Mouse (Mus musculus): ENCODE measurements around the gene Trim65. TPM values are rescaled to one million over a fixed set of nuclear protein-coding genes. Genes with fewer than 3 reads are reported as not detected.

Trim65 gene
- 1.9 and 2.3 TPM in 2 replicates for polyA plus RNA-seq (2015; fragmentation: Nextera tagmentation; extraction: Ambion mirVana)

GRCm38 (mm10) chr11:116130488-116131205 lies at the start of gene Trim65:
Trim65 (minus strand) TSS chr11:116131128.
- H3K9me3 ChIP-seq: no peaks in the 10 kb centered on the region
- peak; percentile 87 for ATAC-seq (ENCODE audit: low FRiP score)
- WGBS: under 1% methylated on average over 69 of the region's 69 CpGs
- peak within 1 kb of the TSS; percentile 93 for H3K27ac ChIP-seq
- H3K27me3 ChIP-seq: 0 out of 2 replicates have a peak, but pooled peaks cover 3% of the 10 kb centered on the region
- H3K9ac ChIP-seq: peak within 1 kb of the TSS; percentile 82
- H3K36me3 ChIP-seq: peaks cover 48% of the 10 kb centered on the region
- H3K4me2 ChIP-seq: peak within 1 kb of the TSS; percentile 71
- peaks cover 38% of the 10 kb centered on the region for H3K4me1 ChIP-seq (replicated peaks)
- peak within 1 kb of the TSS; percentile 55 for H3K4me3 ChIP-seq

GRCm38 (mm10) chr11:116178411-116179121 lies 47.6 kb upstream of the Trim65 start:
- Histone ChIP-seq H3K9ac (no peak overlapping the region), H3K4me3 (no peak overlapping the region), H3K27ac (no peak overlapping the region), H3K4me1 (replicated peaks) (no peaks in the 10 kb centered on the region), H3K27me3 (no peaks in the 10 kb centered on the region), H3K36me3 (peaks cover 95% of the 10 kb centered on the region), H3K9me3 (no peaks in the 10 kb centered on the region), H3K4me2 (no peak overlapping the region)
- 91% methylated on average over 20 of the region's 20 CpGs for WGBS
- no peak for ATAC-seq (ENCODE audit: low FRiP score)

GRCm38 (mm10) chr11:116176010-116176409 lies 45.1 kb upstream of the Trim65 start:
- peaks cover 96% of the 10 kb centered on the region for H3K36me3 ChIP-seq
- H3K9ac ChIP-seq: no peak overlapping the region
- no peak overlapping the region for H3K27ac ChIP-seq
- ATAC-seq (ENCODE audit: low FRiP score): no peak
- H3K4me1 ChIP-seq (replicated peaks): no peaks in the 10 kb centered on the region
- 84% methylated on average over 7 of the region's 7 CpGs for WGBS
- H3K4me2 ChIP-seq: no peak overlapping the region
- H3K9me3 ChIP-seq: no peaks in the 10 kb centered on the region
- H3K4me3 ChIP-seq: no peak overlapping the region
- H3K27me3 ChIP-seq: no peaks in the 10 kb centered on the region

GRCm38 (mm10) chr11:116174775-116175448 lies 44.0 kb upstream of the Trim65 start:
- 93% methylated on average over 22 of the region's 22 CpGs for WGBS
- H3K27ac ChIP-seq: no peak overlapping the region
- no peak for ATAC-seq (ENCODE audit: low FRiP score)
- peaks cover 90% of the 10 kb centered on the region for H3K36me3 ChIP-seq
- no peak overlapping the region for H3K9ac ChIP-seq
- no peaks in the 10 kb centered on the region for H3K9me3 ChIP-seq
- H3K4me2 ChIP-seq: no peak overlapping the region
- H3K27me3 ChIP-seq: no peaks in the 10 kb centered on the region
- H3K4me3 ChIP-seq: no peak overlapping the region
- H3K4me1 ChIP-seq (replicated peaks): no peaks in the 10 kb centered on the region

DNA sequence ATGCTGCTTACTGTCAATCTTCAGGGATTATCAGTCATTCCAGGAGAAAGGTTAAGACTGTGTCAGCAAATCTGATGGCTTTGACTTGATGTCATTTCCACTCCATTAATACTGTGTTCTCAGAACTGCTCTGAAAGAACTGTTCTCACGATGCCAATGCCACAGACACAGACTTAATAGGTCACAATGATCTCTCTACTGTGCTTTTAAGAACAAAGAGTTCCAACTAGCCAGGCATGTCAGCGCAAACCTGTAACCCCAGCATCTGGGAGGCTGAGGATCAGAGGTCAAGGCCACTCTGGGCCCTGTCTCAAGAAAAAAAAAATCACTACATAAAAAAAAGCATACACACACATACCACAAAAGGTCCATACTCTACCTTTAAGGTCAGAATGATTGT lies 41.0 kb upstream of the Trim65 start:
- Histone ChIP-seq H3K9ac (0 out of 2 replicates have a peak overlapping the region, but pooled peaks have one; percentile 2), H3K4me3 (no peak overlapping the region), H3K9me3 (no peaks in the 10 kb centered on the region), H3K4me1 (replicated peaks) (peaks cover 10% of the 10 kb centered on the region), H3K4me2 (no peak overlapping the region), H3K36me3 (peaks cover 62% of the 10 kb centered on the region), H3K27ac (no peak overlapping the region), H3K27me3 (no peaks in the 10 kb centered on the region)
- no peak for ATAC-seq (ENCODE audit: low FRiP score)
- WGBS: 89% methylated on average over 2 of the region's 2 CpGs

DNA sequence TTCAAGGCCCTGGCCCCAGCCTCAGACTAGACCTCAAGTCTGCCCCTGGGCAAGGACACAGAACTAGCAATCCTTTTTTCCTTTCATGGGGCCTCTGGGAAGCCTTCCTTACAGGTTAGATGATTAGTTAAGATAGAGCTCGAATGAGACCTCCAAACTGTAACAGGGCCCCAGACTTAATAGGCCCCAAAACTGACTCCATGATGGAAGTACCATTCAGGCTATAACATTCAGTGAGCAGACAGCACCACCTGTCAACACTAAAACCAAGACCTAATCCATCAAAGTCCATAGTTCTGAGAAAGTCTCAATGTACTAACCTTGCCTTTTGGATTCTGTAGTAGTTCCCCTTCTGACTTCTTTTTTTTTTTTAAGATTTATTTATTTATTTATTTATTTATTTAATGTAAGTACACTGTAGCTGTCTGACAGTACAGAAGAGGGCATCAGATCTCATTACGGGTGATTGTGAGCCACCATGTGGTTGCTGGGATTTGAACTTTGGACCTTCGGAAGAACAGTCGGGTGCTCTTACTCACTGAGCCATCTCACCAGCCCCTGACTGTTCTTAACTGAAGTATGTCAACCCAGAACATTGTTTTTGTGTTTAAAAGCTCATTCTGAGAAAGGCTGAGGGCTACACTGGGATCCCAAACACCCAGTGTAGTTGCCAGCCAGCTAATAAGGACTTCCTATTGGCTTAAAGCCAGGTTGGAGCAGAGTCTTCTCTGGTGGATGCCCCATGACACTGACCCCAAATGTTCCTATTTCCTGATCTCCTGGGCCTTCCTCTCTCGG lies 39.3 kb upstream of the Trim65 start:
- Histone ChIP-seq H3K27ac (no peak overlapping the region), H3K36me3 (peaks cover 52% of the 10 kb centered on the region), H3K27me3 (no peaks in the 10 kb centered on the region), H3K4me2 (no peak overlapping the region), H3K4me1 (replicated peaks) (peaks cover 28% of the 10 kb centered on the region), H3K9me3 (no peaks in the 10 kb centered on the region), H3K4me3 (no peak overlapping the region), H3K9ac (no peak overlapping the region)
- 90% methylated on average over 5 of the region's 5 CpGs for WGBS
- ATAC-seq (ENCODE audit: low FRiP score): no peak

GRCm38 (mm10) chr11:116169214-116169613 lies 38.3 kb upstream of the Trim65 start:
- ATAC-seq (ENCODE audit: low FRiP score): no peak
- Histone ChIP-seq H3K27me3 (no peaks in the 10 kb centered on the region), H3K9ac (no peak overlapping the region), H3K27ac (no peak overlapping the region), H3K4me3 (no peak overlapping the region), H3K9me3 (no peaks in the 10 kb centered on the region), H3K36me3 (peaks cover 51% of the 10 kb centered on the region), H3K4me1 (replicated peaks) (peaks cover 28% of the 10 kb centered on the region), H3K4me2 (no peak overlapping the region)
- WGBS: 87% methylated on average over 3 of the region's 3 CpGs

- Histone ChIP-seq H3K4me2 (peak within 1 kb of the TSS; percentile 77), H3K9me3 (no peaks in the 10 kb centered on the region), H3K9ac (peak within 1 kb of the TSS; percentile 89), H3K27me3 (no peaks in the 10 kb centered on the region), H3K27ac (peak within 1 kb of the TSS; percentile 96), H3K4me3 (peak within 1 kb of the TSS; percentile 73), H3K36me3 (peaks cover 47% of the 10 kb centered on the region), H3K4me1 (replicated peaks) (peaks cover 35% of the 10 kb centered on the region)
- under 1% methylated on average over 40 of the region's 40 CpGs for WGBS
- peak; percentile 98 for ATAC-seq (ENCODE audit: low FRiP score)
Measured at GRCm38 (mm10) chr11:116167884-116168439, 37.0 kb upstream of the Trim65 start, which contains the start of gene Fbf1. Fbf1 (minus strand) TSS chr11:116168166.

DNA sequence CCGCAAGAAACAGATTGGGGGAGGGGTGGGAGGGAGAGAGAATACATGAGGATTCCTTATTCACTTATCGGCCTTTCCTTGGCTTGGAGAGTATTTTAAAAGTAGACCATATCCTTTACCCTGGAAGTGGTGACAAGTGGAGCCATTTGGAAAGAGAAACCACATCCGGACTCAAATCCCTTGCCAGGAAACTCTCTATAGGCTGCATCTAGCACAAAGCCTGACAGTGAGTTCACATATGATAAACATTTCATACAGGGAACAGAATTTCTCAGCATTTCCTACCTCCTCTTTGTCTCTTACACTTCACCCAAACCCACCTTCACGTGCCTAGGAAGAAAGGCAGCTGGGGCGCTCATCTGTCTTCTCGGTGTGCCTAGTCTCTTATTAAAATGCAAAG lies 36.3 kb upstream of the Trim65 start:
- ATAC-seq (ENCODE audit: low FRiP score): no peak
- Histone ChIP-seq H3K36me3 (peaks cover 41% of the 10 kb centered on the region), H3K4me3 (peak overlapping the region; percentile 73), H3K27ac (peak overlapping the region; percentile 96), H3K27me3 (no peaks in the 10 kb centered on the region), H3K4me2 (peak overlapping the region; percentile 77), H3K9me3 (no peaks in the 10 kb centered on the region), H3K9ac (peak overlapping the region; percentile 89), H3K4me1 (replicated peaks) (peaks cover 41% of the 10 kb centered on the region)
- 7% methylated on average over 6 of the region's 6 CpGs for WGBS

- WGBS: 20% methylated on average over 9 of the region's 9 CpGs
- H3K27me3 ChIP-seq: no peaks in the 10 kb centered on the region
- H3K36me3 ChIP-seq: peaks cover 62% of the 10 kb centered on the region
Measured at GRCm38 (mm10) chr11:116163002-116163401, 32.1 kb upstream of the Trim65 start.

DNA sequence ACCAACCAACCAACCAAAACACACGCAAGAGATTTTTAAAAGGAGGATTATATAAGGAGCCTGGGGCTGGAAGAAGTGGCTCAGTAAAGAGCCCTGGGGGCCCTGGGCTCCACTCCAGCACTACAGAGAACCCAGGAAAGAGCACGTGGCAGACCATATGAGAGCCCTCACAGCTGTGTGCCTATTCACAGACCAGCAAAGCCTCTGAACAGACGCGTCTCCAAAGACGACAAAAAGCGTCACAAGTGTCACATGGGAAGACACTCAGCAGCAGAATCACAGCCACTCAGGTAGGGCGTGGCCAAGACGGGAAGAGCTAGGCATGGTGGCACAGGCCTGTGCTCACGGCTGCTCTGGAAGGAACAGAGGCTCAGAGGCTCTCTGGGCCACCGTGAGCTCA lies 31.2 kb upstream of the Trim65 start:
- no peak; the same call in 1 of the 2 replicates for ATAC-seq (ENCODE audit: low FRiP score)
- H3K36me3 ChIP-seq: peaks cover 71% of the 10 kb centered on the region
- no peaks in the 10 kb centered on the region for H3K9me3 ChIP-seq
- H3K27ac ChIP-seq: 0 out of 2 replicates have a peak overlapping the region, but pooled peaks have one; percentile 4
- H3K9ac ChIP-seq: no peak overlapping the region
- H3K27me3 ChIP-seq: no peaks in the 10 kb centered on the region
- WGBS: 65% methylated on average over 10 of the region's 10 CpGs
- no peak overlapping the region for H3K4me2 ChIP-seq
- peaks cover 35% of the 10 kb centered on the region for H3K4me1 ChIP-seq (replicated peaks)
- no peak overlapping the region for H3K4me3 ChIP-seq

More at GRCm38 (mm10) chr11:116163002-116163401, 32.1 kb upstream of the Trim65 start:
- Histone ChIP-seq H3K4me1 (replicated peaks) (peaks cover 38% of the 10 kb centered on the region), H3K9me3 (no peaks in the 10 kb centered on the region), H3K4me3 (no peak overlapping the region), H3K27ac (no peak overlapping the region), H3K4me2 (0 out of 2 replicates have a peak overlapping the region, but pooled peaks have one; percentile 6), H3K9ac (peak overlapping the region; percentile 46)
- no peak for ATAC-seq (ENCODE audit: low FRiP score)

Data from hindbrain, embryonic 13.5 days (tissue).